Mouse (Mus musculus) lung, postnatal 0 days (tissue): ENCODE data around the gene Cwf19l1.

Experiments used
- CTCF ChIP-seq: IDR thresholded peaks from 2 replicates; pipeline ENCODE4 v1.5.1; 2016; ENCODE audit warnings: antibody characterized with exemption, mild to moderate bottlenecking
- EP300 ChIP-seq: IDR thresholded peaks from 2 replicates; pipeline ENCODE4 v1.6.1; 2016; ENCODE audit warnings: antibody characterized with exemption, mild to moderate bottlenecking, control low read depth

DNA sequence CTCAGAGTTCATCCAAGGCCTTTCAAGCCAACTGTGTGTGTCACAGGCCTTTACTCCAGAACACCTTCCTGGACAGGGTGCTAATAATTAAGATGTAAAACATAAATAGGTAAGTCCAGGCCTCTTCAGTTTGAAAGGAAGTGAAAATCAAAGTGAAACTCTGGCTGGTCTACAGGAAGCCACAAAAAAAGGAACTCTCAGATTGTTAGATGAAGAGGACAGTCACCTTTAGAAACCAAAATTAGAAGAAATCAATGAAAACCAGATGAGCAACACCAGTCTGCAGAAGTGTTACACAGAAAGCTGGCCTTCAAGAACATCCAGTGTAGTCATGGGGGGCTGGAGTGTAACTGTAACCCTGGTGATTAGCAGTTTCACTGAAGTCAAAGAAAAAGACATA is 17.9 kb downstream of the Cwf19l1 start:
- TF ChIP-seq CTCF: no peak
- no peak for TF ChIP-seq EP300
